In the genomic region with DNA sequence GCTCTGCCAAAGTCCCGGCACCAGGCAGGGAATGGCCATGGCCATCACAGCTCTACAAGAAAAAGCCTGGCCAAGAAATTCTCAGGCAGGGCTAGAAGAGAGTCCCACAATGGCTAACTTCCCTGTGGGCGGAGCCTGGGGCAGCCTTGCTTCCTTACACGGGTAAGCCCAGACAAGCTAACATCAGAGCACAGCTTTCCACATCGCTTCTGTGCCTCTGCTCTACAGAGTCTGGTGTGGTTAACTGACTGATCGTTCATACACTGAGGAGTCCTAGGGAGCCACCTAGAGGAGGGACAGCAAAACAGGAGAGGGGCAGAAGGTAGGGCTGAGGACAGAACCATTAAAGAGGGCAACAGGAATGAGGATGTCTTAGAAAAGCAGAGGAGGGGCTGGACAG, we compare ENCODE assay signal across 8 mouse cellular contexts. TPM values are rescaled to one million over a fixed set of nuclear protein-coding genes. Genes with fewer than 3 reads are reported as not detected.
DNase-seq lines count a peak whose midpoint lies in the region; ATAC-seq lines count a peak whose summit lies in the region.

No protein-coding gene starts in this region.

- H3K27me3 ChIP-seq in embryonic facial prominence, embryonic 12.5 days, result no peaks in the 10 kb centered on the region
- no peaks in the 10 kb centered on the region for H3K27me3 ChIP-seq in stomach, embryonic 14.5 days (ENCODE audit: control insufficient read depth, insufficient read depth, low read length)

- no peak overlapping the region for H3K27ac ChIP-seq in embryonic facial prominence, embryonic 12.5 days
- H3K27ac ChIP-seq in stomach, embryonic 14.5 days (ENCODE audit: low read length), result no peak overlapping the region

- DNase-seq in layer of hippocampus, adult 11-12 months (ENCODE audit: low spot score), result peak; percentile 75
- no peak for DNase-seq in layer of hippocampus, postnatal 36 days
- DNase-seq in NIH3T3 (ENCODE audit: low read depth), result peak; percentile 83
- DNase-seq in heart, postnatal 36 days, result peak; percentile 57 to 62
- DNase-seq in layer of hippocampus, adult 9-11 months, result peak; percentile 91

- no peaks in the 10 kb centered on the region for H3K9me3 ChIP-seq in embryonic facial prominence, embryonic 12.5 days
- H3K9me3 ChIP-seq in stomach, embryonic 14.5 days (ENCODE audit: control insufficient read depth, low read depth, low read length), result no peaks in the 10 kb centered on the region

- no peak overlapping the region for H3K4me2 ChIP-seq in embryonic facial prominence, embryonic 12.5 days (replicated peaks)
- no peak overlapping the region for H3K4me2 ChIP-seq in stomach, embryonic 14.5 days (replicated peaks; ENCODE audit: low read depth, low read length)

- H3K4me3 ChIP-seq in embryonic facial prominence, embryonic 12.5 days, result no peak overlapping the region
- H3K4me3 ChIP-seq in stomach, embryonic 14.5 days (ENCODE audit: low read depth, low read length), result no peak overlapping the region

- H3K36me3 ChIP-seq in embryonic facial prominence, embryonic 12.5 days, result peaks cover 10% of the 10 kb centered on the region
- peaks cover 4% of the 10 kb centered on the region; the same call in 1 of the 2 replicates for H3K36me3 ChIP-seq in stomach, embryonic 14.5 days (ENCODE audit: control insufficient read depth, insufficient read depth, low read length)

- WGBS in embryonic facial prominence, embryonic 12.5 days, result 22% methylated on average over 5 of the region's 5 CpGs
- WGBS in stomach, embryonic 14.5 days, result 17% methylated on average over 5 of the region's 5 CpGs

- intact Hi-C loops in heart, postnatal 36 days (cut with DNase I), result loop anchor here (1.0 to 10.0 kb wide), 3 partner anchors 60 to 566 kb away; no protein-coding TSS in a partner anchor

- peak; percentile 62; the same call in 1 of the 2 replicates for ATAC-seq in embryonic facial prominence, embryonic 12.5 days (ENCODE audit: insufficient number of reproducible peaks, insufficient read depth, low FRiP score, low TSS enrichment)
- peak; percentile 97 for ATAC-seq in megakaryocyte progenitor cell, adult 5-6 weeks (replicated peaks; ENCODE audit: poor library complexity)
- ATAC-seq in stomach, embryonic 14.5 days (ENCODE audit: insufficient number of reproducible peaks, insufficient read depth, low FRiP score, low read depth), result peak; percentile 67

- H3K9ac ChIP-seq in embryonic facial prominence, embryonic 12.5 days, result no peak overlapping the region
- H3K9ac ChIP-seq in stomach, embryonic 14.5 days (replicated peaks; ENCODE audit: low read depth, low read length), result no peak overlapping the region

- no peaks in the 10 kb centered on the region for H3K4me1 ChIP-seq in embryonic facial prominence, embryonic 12.5 days
- no peaks in the 10 kb centered on the region for H3K4me1 ChIP-seq in stomach, embryonic 14.5 days (ENCODE audit: control insufficient read depth, insufficient read depth, low read length)

RNA-seq across cellular contexts. Expression of gene Pik3cd, which starts 8.1 kb away (rescaled TPM):
- total RNA-seq in layer of hippocampus, postnatal 36 days (2021), result 10 to 100 TPM; 20.8 to 25.0 TPM
- polyA plus RNA-seq in embryonic facial prominence, embryonic 12.5 days (2016; fragmentation: Nextera tagmentation; extraction: Ambion mirVana), result 5.5 and 7.3 TPM in 2 replicates
- total RNA-seq in heart, postnatal 36 days (2021), result 1 to 10 TPM; 4.3 to 5.9 TPM
- total RNA-seq in megakaryocyte progenitor cell, adult 5-6 weeks (2015), result 32.2 and 33.0 TPM in 2 replicates
- 59.5 and 66.5 TPM in 2 replicates for total RNA-seq in megakaryocyte progenitor cell, adult 5-6 weeks (2017)
- polyA plus RNA-seq in stomach, embryonic 14.5 days (2014; fragmentation: Nextera tagmentation; extraction: Ambion mirVana), result 4.8 and 6.1 TPM in 2 replicates

RNA-seq across cellular contexts. Expression of gene Tmem201, which starts 27.3 kb away (rescaled TPM):
- 10 to 100 TPM; 64.9 to 67.5 TPM for total RNA-seq in layer of hippocampus, postnatal 36 days (2021)
- 38.1 and 39.0 TPM in 2 replicates for polyA plus RNA-seq in embryonic facial prominence, embryonic 12.5 days (2016; fragmentation: Nextera tagmentation; extraction: Ambion mirVana)
- total RNA-seq in heart, postnatal 36 days (2021), result 10 to 100 TPM; 87.7 to 90.5 TPM
- total RNA-seq in megakaryocyte progenitor cell, adult 5-6 weeks (2015), result 10.9 and 12.4 TPM in 2 replicates
- total RNA-seq in megakaryocyte progenitor cell, adult 5-6 weeks (2017), result 8.5 and 8.8 TPM in 2 replicates
- 19.7 and 21.8 TPM in 2 replicates for polyA plus RNA-seq in stomach, embryonic 14.5 days (2014; fragmentation: Nextera tagmentation; extraction: Ambion mirVana)

Comparison
In these comparisons a context has a peak if more than half of its experiments do, and no peak if none do; other contexts are left out.
1. DNase-seq: peak in layer of hippocampus, adult 11-12 months (single experiment), NIH3T3 (single experiment), heart, postnatal 36 days (2 of 2) and layer of hippocampus, adult 9-11 months (single experiment); none in layer of hippocampus, postnatal 36 days (0 of 2).
2. RNA of gene Tmem201, which starts 27.3 kb away (total RNA-seq): 87.7 to 90.5 TPM in heart, postnatal 36 days and 64.9 to 67.5 TPM in layer of hippocampus, postnatal 36 days; 8.5 to 12.4 TPM in megakaryocyte progenitor cell, adult 5-6 weeks; every median in the first group is over 4 times any median in the second.
3. Peak in every context shown above with its lines, with median percentiles within 50 percentile points of each other: ATAC-seq.